In genomic region chr11:40603008-40603407, GRCm38 (mm10) we compare ENCODE assay signal across 27 mouse cellular contexts.
A peak's percentile ranks its signal among the peaks of the same experiment; 100 is the strongest.
DNase-seq lines count a peak whose midpoint lies in the region; ATAC-seq and TF ChIP-seq lines count a peak whose summit lies in the region.
"Had no signal": no experiment of that assay in that cellular context is flagged by ENCODE, and none has a peak within 500 bp of the region (broad histone marks: within the 10 kb centered on the region; RNA-seq: fewer than 3 reads in every experiment).

No protein-coding gene starts in this region.

- 92% methylated on average over 9 of the region's 9 CpGs for WGBS in embryonic facial prominence, embryonic 11.5 days
- WGBS in embryonic facial prominence, embryonic 10.5 days: 94% methylated on average over 9 of the region's 9 CpGs
- 96% methylated on average over 9 of the region's 9 CpGs for WGBS in embryonic facial prominence, embryonic 12.5 days

- no peaks in the 10 kb centered on the region for H3K4me1 ChIP-seq in embryonic facial prominence, embryonic 11.5 days (ENCODE audit: control insufficient read depth, insufficient read depth, low read length)
- peaks cover 13% of the 10 kb centered on the region for H3K4me1 ChIP-seq in embryonic facial prominence, embryonic 10.5 days
- peaks cover 9% of the 10 kb centered on the region for H3K4me1 ChIP-seq in megakaryocyte, embryonic 14.5 days
- no peaks in the 10 kb centered on the region for H3K4me1 ChIP-seq in G1E (ENCODE audit: insufficient read depth, low read depth, low read length)
- H3K4me1 ChIP-seq in embryonic facial prominence, embryonic 12.5 days: no peaks in the 10 kb centered on the region

- H3K4me2 ChIP-seq in embryonic facial prominence, embryonic 11.5 days (ENCODE audit: low read depth, low read length): no peak overlapping the region
- no peak overlapping the region for H3K4me2 ChIP-seq in embryonic facial prominence, embryonic 12.5 days (replicated peaks)
- H3K4me2 ChIP-seq: embryonic facial prominence, embryonic 15.5 days; forebrain, embryonic 12.5 days had no signal

- DNase-seq in embryonic facial prominence, embryonic 11.5 days (ENCODE audit: low spot score): no peak
- DNase-seq in embryonic facial prominence, embryonic 10.5 days (ENCODE audit: low spot score): no peak
- no peak for DNase-seq in G1E (ENCODE audit: low spot score)
- DNase-seq in layer of hippocampus, adult 9-11 months: no peak
- DNase-seq in right cerebral cortex, postnatal 14 days: no peak
- DNase-seq: adrenal gland, adult 2 months; adrenal gland, postnatal 10 days; adrenal gland, postnatal 25 days; B cell, adult 2 months; cerebellum, adult 11 months; cerebellum, adult 18-20 months; cerebellum, adult 8-10 months; cerebellum, adult 9-11 months; cerebellum, postnatal 14 days; cerebellum, postnatal 36 days; embryo, embryonic 11 days had no signal

- H3K9me3 ChIP-seq in embryonic facial prominence, embryonic 11.5 days (replicated peaks; ENCODE audit: control insufficient read depth, low read length): no peaks in the 10 kb centered on the region
- no peaks in the 10 kb centered on the region for H3K9me3 ChIP-seq in embryonic facial prominence, embryonic 10.5 days
- H3K9me3 ChIP-seq in megakaryocyte, embryonic 14.5 days: no peaks in the 10 kb centered on the region
- H3K9me3 ChIP-seq in G1E (replicated peaks): peaks cover 3% of the 10 kb centered on the region; the same call in 1 of the 2 replicates
- H3K9me3 ChIP-seq in embryonic facial prominence, embryonic 12.5 days: no peaks in the 10 kb centered on the region
- H3K9me3 ChIP-seq: embryonic facial prominence, embryonic 15.5 days; forebrain, embryonic 12.5 days had no signal

- no peaks in the 10 kb centered on the region for H3K36me3 ChIP-seq in embryonic facial prominence, embryonic 11.5 days (replicated peaks; ENCODE audit: control insufficient read depth, insufficient read depth, low read depth, low read length)
- no peaks in the 10 kb centered on the region for H3K36me3 ChIP-seq in embryonic facial prominence, embryonic 10.5 days (replicated peaks)
- H3K36me3 ChIP-seq in megakaryocyte, embryonic 14.5 days (replicated peaks; ENCODE audit: low read length): no peaks in the 10 kb centered on the region
- no peaks in the 10 kb centered on the region for H3K36me3 ChIP-seq in G1E (replicated peaks)
- no peaks in the 10 kb centered on the region for H3K36me3 ChIP-seq in embryonic facial prominence, embryonic 12.5 days
- H3K36me3 ChIP-seq: embryonic facial prominence, embryonic 15.5 days; forebrain, embryonic 10.5 days; forebrain, embryonic 12.5 days had no signal

- H3K4me3 ChIP-seq in embryonic facial prominence, embryonic 11.5 days (ENCODE audit: low read depth, low read length): no peak overlapping the region
- no peak overlapping the region for H3K4me3 ChIP-seq in embryonic facial prominence, embryonic 10.5 days
- H3K4me3 ChIP-seq in megakaryocyte, embryonic 14.5 days (replicated peaks): peak overlapping the region; percentile 74
- H3K4me3 ChIP-seq in G1E (ENCODE audit: low read depth, low read length): peak overlapping the region; percentile 17; the same call in 1 of the 2 replicates
- H3K4me3 ChIP-seq in embryonic facial prominence, embryonic 12.5 days: no peak overlapping the region
- H3K4me3 ChIP-seq: embryonic facial prominence, embryonic 15.5 days; erythroblast, embryonic 14.5 days; forebrain, embryonic 10.5 days; forebrain, embryonic 12.5 days had no signal

- H3K27me3 ChIP-seq in embryonic facial prominence, embryonic 11.5 days (ENCODE audit: control insufficient read depth, insufficient read depth, low read length): no peaks in the 10 kb centered on the region
- H3K27me3 ChIP-seq in embryonic facial prominence, embryonic 10.5 days (replicated peaks; ENCODE audit: low read depth, poor library complexity, severe bottlenecking): no peaks in the 10 kb centered on the region
- H3K27me3 ChIP-seq in megakaryocyte, embryonic 14.5 days (replicated peaks): no peaks in the 10 kb centered on the region
- peaks cover 5% of the 10 kb centered on the region; the same call in 1 of the 2 replicates for H3K27me3 ChIP-seq in G1E (ENCODE audit: insufficient read depth, low read length)
- no peaks in the 10 kb centered on the region for H3K27me3 ChIP-seq in embryonic facial prominence, embryonic 12.5 days
- H3K27me3 ChIP-seq: embryonic facial prominence, embryonic 15.5 days; forebrain, embryonic 12.5 days had no signal

- no peak overlapping the region for H3K9ac ChIP-seq in embryonic facial prominence, embryonic 11.5 days (replicated peaks; ENCODE audit: low read length)
- no peak overlapping the region for H3K9ac ChIP-seq in embryonic facial prominence, embryonic 12.5 days
- H3K9ac ChIP-seq: embryonic facial prominence, embryonic 15.5 days; forebrain, embryonic 12.5 days had no signal

- 0 out of 2 replicates have a peak, but pooled peaks have one; percentile 34 for ATAC-seq in embryonic facial prominence, embryonic 11.5 days (replicated peaks; ENCODE audit: insufficient number of reproducible peaks, low FRiP score, low TSS enrichment, low read depth)
- ATAC-seq in megakaryocyte, adult 5-6 weeks (ENCODE audit: poor library complexity, severe bottlenecking): no peak
- ATAC-seq in G1E (ENCODE audit: extremely low read depth, insufficient number of reproducible peaks, low FRiP score, poor library complexity, severe bottlenecking): no peak
- peak; percentile 47; the same call in 1 of the 2 replicates for ATAC-seq in embryonic facial prominence, embryonic 12.5 days (ENCODE audit: insufficient number of reproducible peaks, insufficient read depth, low FRiP score, low TSS enrichment)
- ATAC-seq: CD4-positive, CD25-positive, alpha-beta regulatory T cell, adult 4 months; forebrain, embryonic 14.5 days; forebrain, embryonic 16.5 days; Patski had no signal

- no peak for TF ChIP-seq CTCF in G1E (IDR thresholded peaks at IDR 0.05; ENCODE audit: low read depth, low read length)

- H3K27ac ChIP-seq in embryonic facial prominence, embryonic 11.5 days (replicated peaks; ENCODE audit: low read depth, low read length): no peak overlapping the region
- H3K27ac ChIP-seq in embryonic facial prominence, embryonic 10.5 days (replicated peaks): no peak overlapping the region
- no peak overlapping the region for H3K27ac ChIP-seq in embryonic facial prominence, embryonic 12.5 days
- H3K27ac ChIP-seq: embryonic facial prominence, embryonic 15.5 days; forebrain, embryonic 10.5 days; forebrain, embryonic 12.5 days had no signal

Comparison
In these comparisons a context has a peak if more than half of its experiments do, and no peak if none do; other contexts are left out.
1. ATAC-seq: peak in embryonic facial prominence, embryonic 11.5 days (single experiment) and embryonic facial prominence, embryonic 12.5 days (single experiment); none in megakaryocyte, adult 5-6 weeks (single experiment) and G1E (single experiment).
2. H3K4me3 ChIP-seq: peak in megakaryocyte, embryonic 14.5 days (single experiment) and G1E (single experiment); none in embryonic facial prominence, embryonic 11.5 days (single experiment), embryonic facial prominence, embryonic 10.5 days (single experiment) and embryonic facial prominence, embryonic 12.5 days (single experiment).